Mouse (Mus musculus) stomach, embryonic 14.5 days (tissue): ENCODE measurements around the gene Adprh. TPM values are rescaled to one million over a fixed set of nuclear protein-coding genes. Genes with fewer than 3 reads are reported as not detected.

Source experiments
- ATAC-seq: fragments of 200-750 bp; cut with Nextera tagmentation; 2 replicates; pipeline ENCODE4 v1.8.0; 2017; ENCODE audit warnings: low read depth, moderate TSS enrichment; ENCODE audit not compliant: insufficient number of reproducible peaks, insufficient read depth, low FRiP score
- H3K27ac ChIP-seq: fragments of 300-500 bp; sonication (generic); 2 replicates; pipeline ENCODE4 v1.5.1; 2014; ENCODE audit warnings: mild to moderate bottlenecking, low read length, moderate library complexity, mixed read lengths
- H3K27me3 ChIP-seq: fragments of 300-500 bp; sonication (generic); 2 replicates; pipeline ENCODE4 v1.6.1; 2014; ENCODE audit warnings: low read length, control low read depth, mixed read lengths; ENCODE audit not compliant: control insufficient read depth, insufficient read depth
- H3K36me3 ChIP-seq: fragments of 300-500 bp; sonication (generic); 2 replicates; pipeline ENCODE4 v1.6.1; 2014; ENCODE audit warnings: mild to moderate bottlenecking, control low read depth, low read length, moderate library complexity, mixed read lengths; ENCODE audit not compliant: control insufficient read depth, insufficient read depth
- H3K4me1 ChIP-seq: fragments of 300-500 bp; sonication (generic); 2 replicates; pipeline ENCODE4 v1.6.1; 2014; ENCODE audit warnings: low read length, control low read depth, mixed read lengths; ENCODE audit not compliant: control insufficient read depth, insufficient read depth
- H3K4me2 ChIP-seq: fragments of 300-500 bp; sonication (generic); replicated peaks from 2 replicates; pipeline ENCODE4 v1.6.1; 2014; ENCODE audit warnings: low read depth, low read length, control low read depth
- H3K4me3 ChIP-seq: fragments of 300-500 bp; sonication (generic); 2 replicates; pipeline ENCODE4 v1.5.1; 2014; ENCODE audit warnings: low read depth, low read length, control low read depth
- H3K9ac ChIP-seq: fragments of 300-500 bp; sonication (generic); replicated peaks from 2 replicates; pipeline ENCODE4 v1.6.1; 2014; ENCODE audit warnings: low read depth, mild to moderate bottlenecking, control low read depth, low read length, moderate library complexity, mixed read lengths
- H3K9me3 ChIP-seq: fragments of 300-500 bp; sonication (generic); 2 replicates; pipeline ENCODE4 v1.6.1; 2016; ENCODE audit warnings: low read depth, low read length, control low read depth; ENCODE audit not compliant: control insufficient read depth
- WGBS: fragments of 180-500 bp; shearing (Covaris S2); extraction: QIAGEN DNeasy Blood & Tissue Kit; methylation state at CpG from one replicate; pipeline ENCODE4 v1.1.7; 2014; 5-methylcytosine and 5-hydroxymethylcytosine counted together
- polyA plus RNA-seq: library from polyadenylated mRNA; unstranded; fragments of >200 nt; fragmentation: Nextera tagmentation; extraction: Ambion mirVana; gene quantifications from 2 replicates; pipeline ENCODE4 v1.2.1, GENCODE M21; 2014

Gene Adprh
- polyA plus RNA-seq, 1 experiment from 2014 or later = 93.6 TPM

DNA sequence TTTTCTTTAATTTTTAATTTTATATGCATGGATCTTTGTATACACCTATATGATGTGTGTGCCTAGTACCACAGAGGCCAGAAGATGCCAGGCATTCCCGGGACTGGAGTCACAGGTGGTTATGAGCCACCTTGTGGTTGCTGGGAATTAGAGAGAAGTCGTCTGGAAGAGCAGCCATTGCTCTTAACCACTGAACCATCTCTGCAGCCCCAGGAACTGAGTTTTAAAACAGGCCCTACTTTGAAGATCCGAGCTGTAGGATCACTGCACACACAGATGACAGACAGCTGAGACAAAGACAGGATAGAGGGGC, 16.2 kb upstream of the Adprh start:
- no peak overlapping the region for H3K4me3 ChIP-seq
- 34% methylated on average over 3 of the region's 3 CpGs for WGBS
- no peaks in the 10 kb centered on the region for H3K9me3 ChIP-seq
- H3K4me2 ChIP-seq = no peak overlapping the region
- ATAC-seq = no peak
- H3K36me3 ChIP-seq = no peaks in the 10 kb centered on the region
- no peak overlapping the region for H3K27ac ChIP-seq
- no peaks in the 10 kb centered on the region for H3K27me3 ChIP-seq
- no peak overlapping the region for H3K9ac ChIP-seq
- no peaks in the 10 kb centered on the region for H3K4me1 ChIP-seq

DNA sequence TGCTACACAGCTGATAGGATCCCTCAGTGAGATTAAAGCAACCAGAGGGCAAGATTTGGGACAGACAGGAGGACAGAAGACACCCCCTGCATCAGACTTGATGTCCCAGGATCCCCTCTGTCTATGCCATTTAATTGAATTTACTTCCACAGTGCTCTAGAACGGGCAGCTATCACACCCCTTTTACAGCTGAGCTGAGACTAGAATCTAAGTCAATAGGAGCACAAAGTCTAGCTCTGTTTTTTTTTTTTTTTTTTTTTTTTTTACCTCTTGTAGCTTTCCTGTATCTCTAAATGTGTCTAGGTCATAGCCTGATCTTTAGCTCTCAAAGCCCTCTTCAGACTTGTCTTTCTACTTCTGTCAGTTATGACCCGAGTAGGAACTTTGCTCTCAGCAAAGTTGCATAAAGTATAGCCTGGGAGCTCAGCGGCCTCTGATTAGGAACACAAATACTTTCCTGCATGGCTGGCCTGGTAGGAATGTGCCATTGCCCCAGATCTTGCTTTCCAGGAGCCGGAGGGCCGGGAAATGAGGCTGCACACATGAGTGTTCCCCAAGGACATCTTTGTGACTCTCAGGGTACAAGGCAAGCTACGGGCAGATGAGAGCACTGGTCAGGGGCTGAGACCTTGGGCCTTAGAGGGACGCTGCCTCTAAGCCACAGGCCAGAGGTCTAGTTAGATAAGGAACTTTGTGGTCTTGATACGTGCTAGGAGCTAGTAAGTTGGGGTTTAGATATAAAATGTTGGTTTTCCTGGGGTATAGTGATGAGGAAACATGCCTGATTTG, 15.6 kb upstream of the Adprh start:
- Histone ChIP-seq H3K4me1 (no peaks in the 10 kb centered on the region), H3K4me3 (no peak overlapping the region), H3K27me3 (no peaks in the 10 kb centered on the region), H3K9ac (no peak overlapping the region), H3K9me3 (no peaks in the 10 kb centered on the region), H3K4me2 (no peak overlapping the region), H3K36me3 (no peaks in the 10 kb centered on the region), H3K27ac (no peak overlapping the region)
- no peak for ATAC-seq
- WGBS = 70% methylated on average over 8 of the region's 8 CpGs

DNA sequence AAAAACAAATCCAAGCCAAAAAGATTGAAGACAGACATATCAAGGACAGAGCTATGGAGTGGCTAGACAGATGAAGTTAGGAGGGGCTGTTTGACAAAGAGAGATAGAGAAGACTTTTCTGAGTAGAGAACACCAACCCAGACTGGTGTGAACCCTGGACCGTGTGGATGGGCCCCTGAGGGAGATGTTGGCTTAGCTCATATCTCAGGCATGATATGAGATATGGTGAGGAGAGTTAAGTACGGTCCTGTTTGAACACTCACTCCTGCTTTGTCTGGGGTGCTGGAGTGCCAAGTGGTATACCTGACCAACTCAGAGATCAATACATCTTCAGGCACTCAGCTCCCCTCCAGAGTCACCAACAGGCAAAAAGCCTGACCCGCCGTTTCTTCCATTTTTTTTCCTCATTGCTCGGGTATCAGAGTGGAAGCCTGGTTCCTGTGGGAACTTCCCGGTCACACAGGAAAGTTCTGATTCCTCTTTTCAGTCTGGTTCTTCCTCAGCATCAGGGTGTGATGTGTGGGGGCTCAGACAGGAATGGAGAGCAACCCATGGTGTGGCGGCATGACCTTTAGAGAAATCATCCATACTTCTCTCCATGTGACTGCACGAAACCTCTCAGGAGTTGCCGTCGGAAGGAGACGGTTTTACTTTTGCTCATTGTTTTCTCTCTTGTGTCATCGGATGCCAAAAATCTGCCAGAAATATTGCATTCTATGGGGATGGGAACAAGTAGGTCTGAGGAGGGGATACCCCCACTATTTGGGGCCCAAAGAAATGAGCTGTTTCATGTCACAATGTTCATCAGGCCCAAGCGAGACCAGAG, 14.8 kb upstream of the Adprh start:
- Histone ChIP-seq H3K4me1 (no peaks in the 10 kb centered on the region), H3K9ac (no peak overlapping the region), H3K27me3 (no peaks in the 10 kb centered on the region), H3K9me3 (no peaks in the 10 kb centered on the region), H3K4me2 (no peak overlapping the region), H3K36me3 (no peaks in the 10 kb centered on the region), H3K27ac (no peak overlapping the region), H3K4me3 (no peak overlapping the region)
- no peak; the same call in 1 of the 2 replicates for ATAC-seq
- 80% methylated on average over 13 of the region's 13 CpGs for whole genome bisulfite sequencing

- no peak for ATAC-seq
- no peaks in the 10 kb centered on the region for H3K4me1 ChIP-seq
- H3K4me2 ChIP-seq = no peak overlapping the region
- H3K9me3 ChIP-seq = no peaks in the 10 kb centered on the region
- no peak overlapping the region for H3K9ac ChIP-seq
- H3K27me3 ChIP-seq = no peaks in the 10 kb centered on the region
- H3K36me3 ChIP-seq = no peaks in the 10 kb centered on the region
- H3K4me3 ChIP-seq = no peak overlapping the region
- 76% methylated on average over 4 of the region's 4 CpGs for WGBS
- no peak overlapping the region for H3K27ac ChIP-seq
These were observed 13.6 kb upstream of the Adprh start for GRCm38 (mm10) chr16:38466089-38466488.

GRCm38 (mm10) chr16:38463305-38463704, 10.8 kb upstream of the Adprh start:
- H3K9ac ChIP-seq = no peak overlapping the region
- no peaks in the 10 kb centered on the region for H3K27me3 ChIP-seq
- no peak overlapping the region for H3K27ac ChIP-seq
- H3K9me3 ChIP-seq = no peaks in the 10 kb centered on the region
- no peak overlapping the region for H3K4me3 ChIP-seq
- 81% methylated on average over 5 of the region's 5 CpGs for WGBS
- no peak for ATAC-seq
- H3K4me1 ChIP-seq = no peaks in the 10 kb centered on the region
- no peaks in the 10 kb centered on the region for H3K36me3 ChIP-seq
- H3K4me2 ChIP-seq = no peak overlapping the region

DNA sequence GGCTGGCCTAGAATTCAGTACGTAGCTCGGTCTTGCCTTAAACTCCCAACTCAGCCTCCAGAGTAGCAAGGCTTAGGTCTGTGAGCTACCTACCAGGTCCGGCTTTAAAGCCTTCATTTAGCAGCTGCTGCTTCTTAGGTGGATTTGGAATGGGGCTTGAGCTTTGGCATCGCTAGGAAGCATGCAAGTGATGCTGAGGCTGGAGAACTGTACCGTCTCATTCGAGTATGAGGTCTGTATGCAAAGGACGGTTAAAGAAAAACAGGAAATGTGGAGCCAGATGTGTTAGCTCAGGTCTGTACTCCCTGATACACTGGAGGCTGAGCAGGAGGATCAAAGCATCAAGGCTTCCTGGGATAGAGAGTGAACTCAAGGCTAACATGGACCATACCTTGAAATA, 9.7 kb upstream of the Adprh start:
- no peaks in the 10 kb centered on the region for H3K9me3 ChIP-seq
- H3K4me3 ChIP-seq = no peak overlapping the region
- no peaks in the 10 kb centered on the region for H3K4me1 ChIP-seq
- WGBS = 75% methylated on average over 7 of the region's 7 CpGs
- no peaks in the 10 kb centered on the region for H3K27me3 ChIP-seq
- H3K27ac ChIP-seq = no peak overlapping the region
- no peaks in the 10 kb centered on the region for H3K36me3 ChIP-seq
- H3K9ac ChIP-seq = no peak overlapping the region
- ATAC-seq = no peak
- no peak overlapping the region for H3K4me2 ChIP-seq

GRCm38 (mm10) chr16:38461749-38462148, 9.2 kb upstream of the Adprh start:
- H3K27ac ChIP-seq = no peak overlapping the region
- 82% methylated on average over 8 of the region's 8 CpGs for WGBS
- ATAC-seq = no peak
- H3K36me3 ChIP-seq = no peaks in the 10 kb centered on the region
- no peaks in the 10 kb centered on the region for H3K27me3 ChIP-seq
- no peaks in the 10 kb centered on the region for H3K4me1 ChIP-seq
- H3K9me3 ChIP-seq = no peaks in the 10 kb centered on the region
- no peak overlapping the region for H3K4me3 ChIP-seq
- H3K9ac ChIP-seq = no peak overlapping the region
- no peak overlapping the region for H3K4me2 ChIP-seq

- Histone ChIP-seq H3K4me2 (no peak overlapping the region), H3K4me3 (no peak overlapping the region), H3K27me3 (no peaks in the 10 kb centered on the region), H3K36me3 (no peaks in the 10 kb centered on the region), H3K4me1 (no peaks in the 10 kb centered on the region), H3K27ac (no peak overlapping the region), H3K9me3 (no peaks in the 10 kb centered on the region), H3K9ac (no peak overlapping the region)
- 89% methylated on average over 4 of the region's 4 CpGs for WGBS
- ATAC-seq = no peak
These were observed 7.5 kb upstream of the Adprh start for GRCm38 (mm10) chr16:38459990-38460389.
